Mouse (Mus musculus) limb, embryonic 14.5 days (tissue): ENCODE results near the gene Adam19. TPM values are rescaled to one million over a fixed set of nuclear protein-coding genes. Genes with fewer than 3 reads are reported as not detected.
"Not testable (repeated sequence)": the region's sequence is repeated elsewhere in the genome, so short reads cannot be mapped to it uniquely, and the experiment has no call there.

Source experiments
- ATAC-seq: fragments of 200-750 bp; cut with Nextera tagmentation; 2 replicates; pipeline ENCODE4 v1.8.0; 2017; ENCODE audit warnings: low read depth, moderate number of reproducible peaks, moderate TSS enrichment; ENCODE audit not compliant: low FRiP score
- DNase-seq: peaks from one replicate; pipeline ENCODE4 v3.0.0-alpha.2; 2015; ENCODE audit warnings: low spot score
- H3K27ac ChIP-seq: fragments of 300-500 bp; sonication (generic); replicated peaks from 2 replicates; pipeline ENCODE4 v1.5.1; 2014; ENCODE audit warnings: low read depth, mild to moderate bottlenecking, low read length, moderate library complexity, mixed read lengths
- H3K27me3 ChIP-seq: fragments of 300-500 bp; sonication (generic); 2 replicates; pipeline ENCODE4 v1.6.1; 2014; ENCODE audit warnings: low read length, mixed read lengths; ENCODE audit not compliant: control insufficient read depth, insufficient read depth
- H3K36me3 ChIP-seq: fragments of 300-500 bp; sonication (generic); 2 replicates; pipeline ENCODE4 v1.6.1; 2014; ENCODE audit warnings: mild to moderate bottlenecking, low read length, moderate library complexity, mixed read lengths; ENCODE audit not compliant: control insufficient read depth, insufficient read depth
- H3K4me1 ChIP-seq: fragments of 300-500 bp; sonication (generic); 2 replicates; pipeline ENCODE4 v1.6.1; 2014; ENCODE audit warnings: antibody characterized with exemption, low read length, mixed read lengths; ENCODE audit not compliant: control insufficient read depth, insufficient read depth
- H3K4me2 ChIP-seq: fragments of 300-500 bp; sonication (generic); replicated peaks from 2 replicates; pipeline ENCODE4 v1.6.1; 2014; ENCODE audit warnings: low read depth, mild to moderate bottlenecking, low read length, moderate library complexity; ENCODE audit not compliant: severe bottlenecking
- H3K4me3 ChIP-seq: fragments of 300-500 bp; sonication (generic); replicated peaks from 2 replicates; pipeline ENCODE4 v1.5.1; 2014; ENCODE audit warnings: low read length
- H3K9ac ChIP-seq: fragments of 300-500 bp; sonication (generic); 2 replicates; pipeline ENCODE4 v1.6.1; 2014; ENCODE audit warnings: mild to moderate bottlenecking, low read depth, low read length, moderate library complexity; ENCODE audit not compliant: severe bottlenecking
- H3K9me3 ChIP-seq: fragments of 300-500 bp; sonication (generic); 2 replicates; pipeline ENCODE4 v1.6.1; 2016; ENCODE audit warnings: low read length; ENCODE audit not compliant: control insufficient read depth
- POLR2A ChIP-seq: fragments of 200-500 bp; IDR thresholded peaks from 2 replicates; pipeline ENCODE4 v1.8.0; 2012; ENCODE audit warnings: inconsistent platforms, mild to moderate bottlenecking, moderate library complexity, borderline replicate concordance; ENCODE audit not compliant: insufficient read depth, insufficient read length; ENCODE audit errors: extremely low read depth
- WGBS: fragments of 180-500 bp; shearing (Covaris S2); extraction: QIAGEN DNeasy Blood & Tissue Kit; methylation state at CpG from one replicate; pipeline ENCODE4 v1.1.7; 2014; 5-methylcytosine and 5-hydroxymethylcytosine counted together
- polyA plus RNA-seq, 2 experiments: library from polyadenylated mRNA; depleted of rRNA in 1 of 2; stranded (reverse) in 1 of 2; unstranded in 1 of 2; fragments of >200 nt; fragmentation: Nextera tagmentation in 1 of 2; extraction: Ambion mirVana in 1 of 2; gene quantifications; 2 replicates each; pipeline versions ENCODE4 v1.2.1 to v1.2.3; 2012 to 2014

Adam19 gene
- polyA plus RNA-seq, 2 experiments, result 13.3 to 29.3 TPM

DNA sequence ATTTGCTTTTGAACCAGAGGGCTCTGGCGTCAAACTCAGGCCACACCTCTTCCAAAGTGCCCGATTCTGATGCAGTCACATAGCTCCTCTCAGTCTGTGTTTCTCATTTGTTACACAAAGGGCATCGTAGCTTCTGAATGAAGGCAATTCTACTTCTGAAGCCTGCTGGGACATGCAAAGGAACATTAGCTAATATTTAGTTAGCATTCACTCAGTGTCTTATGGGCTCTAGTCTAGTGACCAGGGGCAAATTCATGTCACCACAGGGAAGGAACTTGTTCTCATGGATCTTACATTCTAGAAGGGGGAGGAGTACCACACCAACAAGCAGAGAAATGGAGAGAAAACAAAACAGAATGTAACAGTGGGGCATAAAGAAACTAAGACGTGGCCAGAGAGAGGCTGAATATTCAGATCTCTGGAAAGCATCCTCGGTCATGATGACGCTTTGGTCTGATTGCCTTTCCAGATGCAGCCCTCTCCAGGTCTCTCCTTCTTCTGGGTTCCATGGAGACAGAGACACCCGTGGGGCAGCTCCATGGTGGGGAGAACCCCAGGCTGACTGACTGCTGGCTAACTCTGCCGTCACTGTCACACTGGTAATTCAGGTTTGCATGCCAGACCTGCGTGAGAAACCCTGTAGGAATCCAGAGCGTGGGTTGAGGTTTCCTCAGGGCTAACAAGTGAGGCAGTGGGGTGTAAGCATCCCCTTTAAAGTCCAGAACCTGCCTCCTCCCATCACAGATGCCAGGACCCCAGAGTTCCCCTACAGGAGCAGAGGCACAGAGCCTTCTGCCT lies 121.7 kb downstream of the Adam19 start:
- no peak for TF ChIP-seq POLR2A
- ATAC-seq, result no peak
- DNase-seq, result no peak

DNA sequence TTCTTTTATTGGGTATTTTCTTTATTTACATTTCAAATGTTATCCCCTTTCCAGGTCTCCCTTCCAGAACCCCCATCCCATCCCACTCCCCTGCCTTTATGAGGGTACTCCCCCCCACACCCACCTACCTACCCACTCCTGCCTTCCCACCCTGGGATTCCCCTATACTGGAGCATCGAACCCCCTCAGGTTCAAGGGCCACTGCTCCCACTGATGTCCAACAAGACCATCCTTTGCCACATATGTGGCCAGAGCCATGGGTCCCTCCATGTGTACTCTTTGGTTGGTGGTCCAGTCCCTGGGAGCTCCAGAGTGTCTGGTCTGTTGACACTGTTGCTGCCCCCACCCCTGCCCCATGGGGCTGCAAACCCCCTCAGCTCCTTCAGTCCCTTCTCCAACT lies 126.2 kb downstream of the Adam19 start:
- not testable (repeated sequence) for H3K27me3 ChIP-seq, DNase-seq, H3K36me3 ChIP-seq, H3K9me3 ChIP-seq, H3K27ac ChIP-seq, H3K4me2 ChIP-seq, ATAC-seq, H3K4me1 ChIP-seq, H3K4me3 ChIP-seq, H3K9ac ChIP-seq
- 91% methylated on average over 1 of the region's 1 CpGs for WGBS

More for the DNA sequence above, 121.7 kb downstream of the Adam19 start:
- Histone ChIP-seq H3K27ac (no peak overlapping the region), H3K27me3 (no peaks in the 10 kb centered on the region), H3K4me2 (no peak overlapping the region), H3K9ac (no peak overlapping the region), H3K9me3 (no peaks in the 10 kb centered on the region), H3K4me3 (no peak overlapping the region), H3K4me1 (no peaks in the 10 kb centered on the region), H3K36me3 (no peaks in the 10 kb centered on the region)
- 72% methylated on average over 10 of the region's 10 CpGs for WGBS

DNA sequence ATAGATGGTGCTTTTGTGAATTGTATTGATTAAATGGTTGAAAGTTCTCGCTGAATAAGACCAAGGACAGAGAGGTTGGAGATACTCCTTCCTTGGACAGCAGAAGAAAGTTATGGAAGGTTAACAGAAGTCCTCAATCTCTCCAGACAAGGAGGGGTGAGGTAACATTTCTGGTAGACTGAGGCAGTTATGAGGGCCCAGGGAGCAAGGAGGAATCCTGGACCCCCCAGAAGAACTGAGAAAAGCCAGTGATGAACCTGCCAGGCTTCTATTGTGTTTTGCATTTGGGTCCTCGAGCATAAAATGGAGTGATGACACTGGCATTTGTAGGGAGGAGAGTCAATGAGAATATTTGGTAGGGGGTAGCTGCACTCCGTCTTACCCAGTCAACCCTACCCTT lies 129.2 kb downstream of the Adam19 start:
- Histone ChIP-seq H3K9me3 (no peaks in the 10 kb centered on the region), H3K27ac (no peak overlapping the region), H3K4me3 (no peak overlapping the region), H3K9ac (no peak overlapping the region), H3K36me3 (no peaks in the 10 kb centered on the region), H3K4me2 (no peak overlapping the region), H3K4me1 (peaks cover 7% of the 10 kb centered on the region), H3K27me3 (no peaks in the 10 kb centered on the region)
- 66% methylated on average over 3 of the region's 3 CpGs for WGBS
- ATAC-seq (no peak), DNase-seq (no peak)
- TF ChIP-seq POLR2A, result no peak

DNA sequence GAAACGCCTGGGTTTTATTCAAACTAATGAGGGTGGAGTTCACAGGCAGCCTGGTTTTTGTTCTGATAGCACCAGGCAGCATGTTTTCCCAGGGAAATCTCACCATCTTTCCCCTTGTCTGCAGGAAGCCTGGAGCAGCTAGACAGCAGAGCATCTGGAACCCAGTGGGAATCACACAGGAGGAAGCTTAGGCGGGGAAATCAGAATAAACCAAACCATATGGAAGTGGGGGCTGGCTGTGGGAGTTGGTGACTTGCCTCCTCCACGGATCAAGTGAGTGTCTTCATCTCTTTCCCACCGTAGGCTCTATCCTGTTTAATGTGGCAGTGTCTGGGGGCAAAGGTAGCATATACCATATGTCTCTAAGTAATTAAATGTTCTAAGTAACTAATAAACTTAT lies 129.7 kb downstream of the Adam19 start:
- H3K4me2 ChIP-seq, result no peak overlapping the region
- 7% methylated on average over 4 of the region's 4 CpGs for WGBS
- no peaks in the 10 kb centered on the region for H3K36me3 ChIP-seq
- no peaks in the 10 kb centered on the region for H3K27me3 ChIP-seq
- H3K9ac ChIP-seq, result no peak overlapping the region
- H3K27ac ChIP-seq, result no peak overlapping the region
- DNase-seq (peak; percentile 58), ATAC-seq (peak; percentile 15; the same call in 1 of the 2 replicates)
- peaks cover 7% of the 10 kb centered on the region for H3K4me1 ChIP-seq
- H3K9me3 ChIP-seq, result no peaks in the 10 kb centered on the region
- no peak overlapping the region for H3K4me3 ChIP-seq
- no peak for TF ChIP-seq POLR2A

DNA sequence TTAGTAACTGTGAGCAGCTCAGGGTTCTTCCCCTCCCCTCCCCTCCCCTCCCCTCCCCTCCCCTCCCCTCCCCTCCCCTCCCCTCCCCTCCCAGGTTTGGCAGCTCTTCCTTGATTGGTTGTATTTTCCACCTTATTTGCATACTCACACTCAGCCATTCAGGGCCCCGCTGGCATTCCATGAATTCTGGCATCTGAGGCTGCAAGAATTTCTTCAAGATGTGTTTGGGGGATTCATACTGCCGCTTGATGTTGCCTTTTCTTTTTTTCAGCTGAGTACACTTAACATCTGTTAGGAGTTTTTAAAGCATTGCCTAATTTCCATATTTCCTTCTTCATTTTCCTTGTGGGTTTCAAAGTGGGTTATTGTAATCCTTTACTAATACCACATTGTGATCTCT lies 132.5 kb downstream of the Adam19 start:
- no peak for TF ChIP-seq POLR2A
- ATAC-seq (no peak), DNase-seq (no peak)
- H3K36me3 ChIP-seq, result no peaks in the 10 kb centered on the region
- H3K27ac ChIP-seq, result no peak overlapping the region
- no peaks in the 10 kb centered on the region for H3K27me3 ChIP-seq
- H3K9me3 ChIP-seq, result no peaks in the 10 kb centered on the region
- whole genome bisulfite sequencing, result 37% methylated on average over 2 of the region's 2 CpGs
- no peak overlapping the region for H3K4me2 ChIP-seq
- peaks cover 7% of the 10 kb centered on the region for H3K4me1 ChIP-seq
- H3K4me3 ChIP-seq, result no peak overlapping the region
- H3K9ac ChIP-seq, result no peak overlapping the region
